Mouse (Mus musculus) cerebellum, adult 9-11 months (tissue): ENCODE data around the gene B3galt1.

Experiments used
- DNase-seq: peaks from one replicate; pipeline ENCODE4 v3.0.0; 2022

Gene B3galt1

DNA sequence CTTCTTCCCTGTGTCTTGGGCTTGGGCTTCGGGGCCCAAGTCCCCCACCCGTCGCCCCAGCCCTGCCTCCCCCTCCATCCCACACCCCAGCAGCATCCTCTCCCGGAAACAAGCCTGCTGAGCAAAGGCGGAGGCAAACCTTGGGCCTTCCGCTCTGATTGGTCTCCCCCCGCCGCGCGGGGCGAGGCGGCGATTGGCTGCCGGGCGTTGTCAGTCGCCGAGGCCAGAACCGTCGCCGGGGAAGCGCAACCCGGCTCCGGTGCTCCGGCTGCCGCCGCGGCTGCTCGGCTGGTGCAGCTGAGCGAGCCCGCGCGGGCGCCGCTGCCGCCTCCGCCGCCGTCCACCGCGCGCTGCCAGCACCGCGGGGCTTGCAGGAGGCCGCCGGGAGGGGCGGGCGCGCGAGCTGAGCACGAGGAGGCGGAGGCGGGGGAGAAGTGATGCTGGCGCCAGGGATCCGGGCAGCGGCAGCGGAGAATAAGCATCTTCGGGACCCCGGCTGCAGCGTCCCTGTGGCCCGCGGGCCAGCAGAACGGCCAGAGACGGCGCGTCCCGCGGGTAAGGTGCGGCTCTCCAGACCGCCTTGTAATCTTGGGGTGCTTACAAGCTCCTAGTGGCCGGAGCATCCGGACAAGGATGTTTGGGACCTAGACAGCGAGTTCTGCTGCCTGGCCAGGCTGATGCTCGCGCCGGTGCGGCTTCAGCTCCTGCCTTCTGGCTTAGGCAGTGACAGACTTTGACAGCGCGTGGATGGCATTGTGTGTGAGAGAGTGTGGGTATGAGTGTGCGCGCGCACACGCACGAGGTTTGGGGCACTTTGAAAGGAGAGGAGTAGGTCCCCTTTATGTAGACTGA, at the start of gene B3galt1:
Gene B3galt1 (plus strand): TSS at position 392 of the 852 bp plus-strand sequence.
- DNase-seq = peak; percentile 95

DNA sequence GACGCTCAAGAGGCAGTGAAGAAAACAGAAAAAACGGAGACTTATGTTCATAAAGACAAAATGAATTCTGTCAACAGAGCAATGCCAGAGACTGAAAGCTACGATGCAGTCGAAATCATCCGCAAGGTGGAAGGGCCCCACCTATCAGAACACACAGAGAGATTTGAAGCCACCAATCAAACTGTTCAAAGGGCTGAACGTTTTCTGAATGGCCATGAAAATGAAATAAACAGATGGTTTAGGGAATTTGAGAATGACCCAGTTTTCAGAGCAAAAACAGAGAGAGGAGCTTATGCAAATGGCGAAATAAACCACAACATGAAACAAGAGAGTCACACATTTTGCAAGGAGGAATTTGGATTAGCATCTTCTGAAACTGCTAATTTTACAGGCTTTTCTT, 49.3 kb upstream of the B3galt1 start:
- no peak for DNase-seq

DNA sequence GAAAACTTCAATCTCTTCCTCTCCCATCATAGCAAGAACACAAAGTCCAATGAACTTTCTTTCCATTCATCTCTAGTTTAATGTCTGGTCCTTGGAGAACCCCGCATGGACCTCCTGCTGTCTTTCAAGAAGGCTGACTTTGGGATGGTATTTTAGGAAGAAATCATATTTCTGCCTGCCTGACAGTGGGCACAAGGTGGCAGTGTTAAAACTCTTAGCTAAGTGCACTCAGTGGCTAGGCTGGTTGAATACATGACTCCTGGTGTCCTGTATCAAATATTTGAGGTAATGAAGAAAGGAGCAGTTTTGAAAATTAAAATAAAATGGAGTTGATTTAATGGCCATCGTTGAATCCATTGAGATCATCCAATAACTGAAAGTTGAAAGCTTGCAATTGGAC, 30.3 kb upstream of the B3galt1 start:
- no peak for DNase-seq

DNA sequence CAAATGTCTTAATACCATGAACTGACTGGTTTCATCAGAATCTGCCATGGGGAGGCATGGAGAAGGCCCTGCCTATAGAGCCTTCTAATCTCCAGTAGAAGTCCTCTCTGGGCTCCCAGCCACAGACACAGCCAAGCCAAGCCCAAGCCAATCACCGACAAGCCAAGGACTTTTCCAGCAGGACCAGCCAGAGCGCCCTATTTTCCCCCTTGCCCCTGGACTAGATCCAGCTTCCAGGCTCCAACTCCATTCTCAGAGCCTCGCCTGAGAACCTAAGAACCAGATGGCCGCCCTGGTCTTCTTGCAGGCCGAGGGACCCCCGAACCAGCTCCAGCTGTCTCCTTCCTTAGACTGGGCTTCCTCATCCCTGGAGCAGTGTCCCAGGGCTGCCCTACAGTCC, 26.2 kb upstream of the B3galt1 start:
- no peak for DNase-seq

DNA sequence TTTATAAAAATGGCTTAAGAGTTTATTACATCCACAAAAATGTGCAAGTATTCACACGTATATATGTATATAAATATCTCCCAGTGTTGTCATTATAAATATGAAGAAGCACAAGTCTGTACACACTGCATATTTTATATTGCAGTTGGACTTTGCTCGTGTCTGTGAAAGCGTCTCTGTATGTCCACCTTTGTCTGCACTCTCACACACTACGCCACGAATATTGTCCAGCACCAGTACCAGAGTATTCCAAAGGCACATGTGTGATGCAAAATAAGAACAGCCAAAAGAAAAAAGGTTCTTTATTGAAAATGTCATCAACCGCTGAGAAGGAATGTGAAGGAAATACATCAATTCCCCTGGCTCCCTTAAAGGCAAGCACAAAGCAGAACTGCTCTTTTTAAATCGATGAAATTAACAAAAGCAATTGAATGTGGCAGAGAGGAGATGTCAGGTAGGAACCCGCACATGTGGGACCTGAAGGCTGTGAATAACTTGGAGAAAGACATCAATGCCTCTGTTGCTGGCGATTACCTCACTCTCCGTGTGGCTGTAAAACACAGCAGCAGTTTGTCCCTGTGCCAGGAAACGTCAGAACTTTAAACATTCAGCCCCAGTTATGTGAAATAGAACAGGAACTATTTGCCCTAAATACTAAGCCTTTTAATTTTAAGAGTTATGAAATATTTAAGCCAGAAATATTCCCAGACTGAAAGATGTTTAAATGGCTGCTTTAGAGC, 23.5 kb upstream of the B3galt1 start:
- no peak for DNase-seq

DNA sequence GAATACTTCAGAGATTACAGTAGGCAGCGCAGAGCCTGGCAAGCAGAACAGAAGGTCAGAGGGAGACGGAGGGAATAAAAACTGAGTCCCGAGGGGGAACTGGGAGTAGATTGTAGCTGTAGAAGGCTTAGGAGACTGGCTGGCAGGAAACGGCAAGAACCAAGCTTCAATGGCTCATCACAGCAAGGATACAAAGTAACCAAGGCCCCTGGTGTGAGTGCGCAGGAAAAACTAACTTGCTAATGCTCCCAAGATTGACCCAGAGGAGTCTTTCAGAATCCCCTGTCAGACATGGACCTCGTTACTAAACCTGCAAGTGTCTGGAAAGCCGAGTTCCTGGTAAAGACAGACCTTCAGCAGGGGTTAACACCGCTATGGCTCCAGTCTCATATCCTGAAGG, 21.2 kb upstream of the B3galt1 start:
- no peak for DNase-seq

GRCm38 (mm10) chr2:67564851-67565479, 706 bp upstream of the B3galt1 start:
- no peak for DNase-seq

- peak; percentile 32 for DNase-seq
Observed at GRCm38 (mm10) chr2:67566566-67566965, 895 bp downstream of the B3galt1 start.

DNA sequence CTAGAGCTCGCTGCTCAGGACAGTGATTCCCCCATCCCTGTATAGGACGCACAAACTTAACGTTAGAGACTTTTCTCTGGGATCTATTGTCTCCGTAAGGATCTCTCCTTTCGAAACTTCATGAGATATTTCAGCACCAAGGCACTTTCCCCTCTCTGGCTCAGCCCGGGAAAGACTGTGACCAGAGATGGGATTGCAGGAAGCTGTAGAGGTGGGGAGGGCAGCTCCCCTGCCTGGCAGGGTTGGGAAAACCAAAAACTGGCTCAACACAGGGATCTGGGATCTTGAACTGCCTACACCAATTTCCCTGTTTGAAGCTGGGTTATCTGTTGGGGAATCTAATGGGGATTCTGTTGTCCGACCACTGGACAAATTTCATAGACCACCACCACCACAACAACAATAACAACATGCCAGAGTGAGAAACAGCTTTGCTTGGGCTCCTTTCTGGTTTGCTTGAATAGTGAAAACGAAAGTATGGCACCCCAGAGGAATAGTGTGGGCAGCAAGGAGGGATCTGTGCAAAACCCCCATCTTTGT, 1.5 kb downstream of the B3galt1 start:
- peak; percentile 27 for DNase-seq

- no peak for DNase-seq
Observed at GRCm38 (mm10) chr2:67576634-67577033, 11.0 kb downstream of the B3galt1 start.

GRCm38 (mm10) chr2:67583091-67583490, 17.4 kb downstream of the B3galt1 start:
- DNase-seq = no peak

DNA sequence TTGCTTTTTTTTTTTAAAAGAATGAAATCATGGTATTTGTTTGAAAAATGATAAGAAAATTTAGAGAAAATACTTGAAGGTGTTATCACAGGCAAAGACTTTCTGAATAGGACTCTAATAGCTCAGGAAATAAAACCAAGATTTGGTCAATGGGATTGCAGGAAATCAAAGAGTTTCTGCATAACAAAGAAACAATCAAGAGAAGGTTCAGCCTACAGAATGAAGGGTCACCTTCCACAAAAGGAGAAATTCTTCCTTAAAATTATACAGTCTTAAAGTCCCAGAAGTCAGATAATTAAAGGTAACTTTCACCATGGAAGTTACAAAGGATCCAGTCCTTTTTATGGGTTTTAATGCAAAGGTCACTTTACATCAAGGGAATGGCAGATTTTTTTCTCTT, 24.7 kb downstream of the B3galt1 start:
- no peak for DNase-seq

DNA sequence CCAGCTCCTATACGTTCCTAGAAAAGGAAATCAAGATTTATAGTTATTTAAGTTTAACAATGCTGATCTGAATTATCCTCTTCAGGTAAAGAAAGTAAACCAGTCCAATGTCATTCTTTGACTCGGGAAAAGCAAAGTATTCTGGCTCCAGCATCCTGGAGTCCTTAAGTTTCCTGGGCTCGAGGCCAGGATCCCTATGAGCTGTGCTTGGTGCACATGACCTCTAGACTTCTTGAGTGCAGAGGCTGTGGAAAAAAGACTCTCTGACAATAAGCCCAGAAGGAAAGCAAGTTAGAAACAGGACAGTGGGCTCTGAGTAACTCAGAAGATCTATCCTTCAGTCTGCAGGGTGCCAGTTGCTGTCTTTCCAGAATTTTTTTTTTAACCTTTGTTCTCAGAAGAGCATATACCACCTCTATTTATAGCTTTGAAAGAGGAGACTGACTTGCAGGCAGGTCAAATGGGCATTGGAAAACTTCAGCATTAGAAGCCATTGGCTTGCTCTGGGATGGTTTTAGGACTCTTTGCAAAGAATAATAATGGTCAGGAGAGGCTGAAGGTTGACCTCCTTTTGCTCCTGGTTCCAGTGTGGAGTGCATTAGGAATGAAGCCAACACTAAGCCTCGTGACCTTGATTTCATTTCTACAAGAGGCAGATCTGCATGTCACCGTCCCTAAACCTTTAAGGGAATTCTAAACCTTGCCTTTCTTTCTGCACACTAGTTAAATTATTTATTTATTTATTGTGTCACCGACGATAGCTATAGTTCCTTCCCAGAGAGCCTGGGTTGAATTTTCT, 26.4 kb downstream of the B3galt1 start:
- no peak for DNase-seq

- no peak for DNase-seq
Observed at GRCm38 (mm10) chr2:67622902-67623301, 57.2 kb downstream of the B3galt1 start.

GRCm38 (mm10) chr2:67627667-67628066, 62.0 kb downstream of the B3galt1 start:
- DNase-seq = no peak

GRCm38 (mm10) chr2:67628289-67628688, 62.6 kb downstream of the B3galt1 start:
- DNase-seq = no peak

DNA sequence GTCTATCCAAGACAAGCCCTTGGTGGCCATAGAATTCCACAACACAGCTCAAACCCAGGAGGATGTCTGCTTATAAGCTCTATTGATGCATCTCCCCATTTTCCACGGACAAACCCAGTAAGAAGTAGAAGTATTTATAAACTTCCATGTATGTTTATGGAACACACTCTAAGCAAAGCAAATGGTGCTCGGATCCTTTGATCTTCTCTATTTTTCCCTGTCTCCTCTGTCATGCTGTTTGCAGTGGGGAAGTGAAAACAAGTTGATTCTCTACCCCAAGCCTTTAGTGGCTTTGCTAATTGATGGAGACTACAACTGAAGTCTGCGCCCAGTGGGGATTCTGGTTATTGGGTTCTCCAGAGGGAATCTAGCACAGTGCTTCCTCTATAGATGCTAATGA, 89.2 kb downstream of the B3galt1 start:
- no peak for DNase-seq

DNA sequence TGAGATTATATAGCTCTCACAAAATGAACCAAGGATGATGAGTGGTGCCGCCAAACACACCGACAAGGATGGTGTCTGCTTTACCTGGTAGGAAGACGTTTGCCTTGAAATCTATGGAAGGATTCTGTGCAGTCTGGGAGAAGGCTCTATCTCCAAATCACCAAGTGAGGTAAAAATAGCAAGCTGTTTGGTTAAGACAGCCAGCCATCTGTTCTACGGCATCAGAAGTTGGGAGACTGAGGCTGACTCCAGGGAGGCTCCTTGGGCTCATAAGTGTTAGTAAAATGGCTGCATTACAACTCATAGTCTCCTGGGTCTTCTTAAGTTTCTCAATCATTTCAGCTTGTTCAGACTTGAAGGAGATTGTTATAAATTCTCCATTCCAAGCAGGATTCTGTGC, 91.7 kb downstream of the B3galt1 start:
- DNase-seq = peak; percentile 10

DNA sequence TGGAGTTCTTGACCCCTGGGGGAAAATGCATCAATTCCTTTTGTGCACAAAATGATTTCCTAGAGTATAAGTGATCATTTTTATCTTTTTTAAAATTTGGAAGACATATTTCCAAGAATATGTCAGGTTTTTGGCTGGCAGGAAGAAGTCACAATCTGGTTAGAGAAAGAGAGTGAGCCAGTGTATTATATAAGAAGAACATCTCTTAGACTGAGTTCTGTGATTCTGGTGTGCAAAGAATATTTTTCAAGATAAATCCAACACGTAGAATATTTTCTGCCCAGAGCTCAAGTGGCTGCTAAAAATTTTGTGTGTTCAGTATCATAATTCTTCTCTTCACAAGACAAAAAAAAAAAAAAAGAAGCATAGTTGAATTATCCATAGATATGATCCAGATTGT, 92.4 kb downstream of the B3galt1 start:
- no peak for DNase-seq

DNA sequence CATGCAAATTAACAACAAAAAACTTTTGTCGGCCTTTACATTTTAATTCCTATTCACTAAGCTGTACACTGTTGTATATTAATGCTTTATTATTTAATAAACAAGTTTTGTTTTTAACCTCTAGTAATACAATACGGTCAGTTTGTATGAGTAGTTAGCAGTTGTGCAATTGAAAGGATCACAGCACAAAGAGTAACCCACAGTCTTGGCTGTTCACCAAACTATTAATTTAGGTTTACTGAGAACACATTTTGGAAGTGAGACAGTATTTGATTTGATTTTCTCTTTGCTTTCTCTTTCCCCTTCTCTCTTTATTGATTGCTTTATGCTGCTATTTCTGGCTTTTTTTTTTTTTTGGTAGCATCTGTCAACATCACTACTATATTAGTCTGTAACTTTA, 106.0 kb downstream of the B3galt1 start:
- no peak for DNase-seq

DNA sequence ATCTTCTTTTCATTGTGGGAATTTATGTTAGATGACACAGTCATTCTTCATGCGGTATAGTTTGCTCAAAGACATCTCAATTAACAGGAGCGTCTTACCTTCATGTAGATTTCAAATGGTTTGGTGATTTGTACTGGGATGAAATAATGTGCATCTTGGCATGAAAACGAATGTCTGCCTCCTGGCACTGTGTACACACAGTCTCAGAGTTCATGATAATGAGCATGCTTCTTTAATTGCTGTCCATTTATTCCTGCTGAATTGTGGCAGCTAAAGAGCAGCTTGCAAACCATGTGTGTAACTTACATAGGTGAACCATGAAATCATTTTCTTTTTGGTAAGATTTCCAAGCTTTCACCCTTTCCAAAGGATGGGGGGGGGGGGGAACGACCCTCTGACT, 112.0 kb downstream of the B3galt1 start:
- DNase-seq = no peak

DNA sequence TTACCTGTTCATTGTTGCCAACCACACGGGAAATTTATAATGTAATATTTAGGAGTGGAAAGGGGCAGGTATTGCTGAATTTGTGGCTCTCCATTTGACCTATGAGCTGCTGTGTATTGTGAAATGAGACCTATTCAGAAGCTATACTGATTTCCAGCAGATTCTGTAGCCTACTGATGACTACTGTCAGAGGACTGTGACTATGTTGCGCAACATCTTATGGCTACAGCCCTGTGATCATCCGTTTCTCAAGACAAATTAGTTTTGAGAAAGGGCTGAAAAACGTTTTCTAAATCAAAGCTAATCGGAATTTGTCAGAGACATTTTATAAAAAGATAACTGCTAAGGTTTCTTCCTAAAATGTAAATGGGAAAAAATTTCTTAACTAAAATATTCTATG, 158.6 kb downstream of the B3galt1 start:
- no peak for DNase-seq

DNA sequence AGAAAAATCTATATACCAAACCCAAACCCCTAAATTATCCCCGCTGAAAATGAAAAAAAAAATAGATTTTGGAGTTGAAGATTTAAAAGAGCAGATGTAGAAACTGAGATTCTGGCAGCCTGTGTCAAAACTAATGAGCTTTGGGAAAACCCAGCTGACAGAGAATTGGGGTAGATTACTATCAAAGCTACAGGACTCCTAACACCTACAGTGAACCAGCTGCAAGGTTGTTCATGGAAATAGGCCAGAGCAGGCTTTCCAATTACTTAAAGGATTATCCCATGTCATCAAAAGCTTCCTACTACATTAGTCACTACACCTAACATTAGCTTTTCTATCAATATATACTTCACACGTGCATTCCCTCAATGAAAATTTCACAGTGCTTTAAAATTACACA, 165.1 kb downstream of the B3galt1 start:
- no peak for DNase-seq
